Mouse (Mus musculus) liver, adult 2 months (tissue): Measurements from ENCODE around the gene Rspo1.

Experiments used
- CTCF ChIP-seq: fragments of 200-500 bp; IDR thresholded peaks from 2 replicates; pipeline ENCODE4 v1.5.1; 2011; ENCODE audit warnings: low read depth, low read length, control low read depth
- POLR2A ChIP-seq: fragments of 200-500 bp; IDR thresholded peaks from 2 replicates; pipeline ENCODE4 v1.6.1; 2011; ENCODE audit warnings: low read length, control low read depth; ENCODE audit not compliant: insufficient read depth; ENCODE audit errors: extremely low read depth

DNA sequence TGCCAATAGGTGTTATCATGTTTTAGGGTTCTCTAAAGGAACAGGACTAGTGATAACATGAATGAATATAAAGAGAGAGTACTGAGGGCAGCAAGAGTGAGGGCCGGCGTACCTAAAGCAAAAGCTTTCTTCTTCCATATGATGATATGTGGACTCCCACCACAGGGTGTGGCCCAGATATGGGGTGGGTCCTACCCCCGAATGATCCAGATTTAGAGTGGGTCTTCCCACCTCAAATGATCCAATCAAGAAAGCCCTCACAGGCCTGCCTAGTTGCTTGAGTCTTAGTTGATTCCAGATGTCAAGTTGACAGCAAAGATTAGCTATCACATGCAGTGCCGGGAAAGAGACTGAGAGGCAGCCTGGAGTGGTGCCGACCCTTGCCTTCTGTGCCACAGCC is 42.4 kb upstream of the Rspo1 start:
- TF ChIP-seq CTCF (no peak), POLR2A (no peak)
